Mouse (Mus musculus): ENCODE results near the gene Fmod.

Fmod gene

GRCm38 (mm10) chr1:134037172-134037571, at the start of gene Fmod:
Gene Fmod (plus strand): TSS chr1:134037254.
- no peak for DNase-seq (ENCODE audit: low spot score)

- no peak for DNase-seq (ENCODE audit: low spot score)
Observed at GRCm38 (mm10) chr1:133988845-133989244, 48.2 kb upstream of the Fmod start.

- no peak for DNase-seq (ENCODE audit: low spot score)
Observed at GRCm38 (mm10) chr1:133991277-133991676, 45.8 kb upstream of the Fmod start.

- DNase-seq (ENCODE audit: low spot score) = no peak
Observed at GRCm38 (mm10) chr1:134005490-134005889, 31.6 kb upstream of the Fmod start.

- DNase-seq (ENCODE audit: low spot score) = no peak
Observed at GRCm38 (mm10) chr1:134006105-134006764, 30.8 kb upstream of the Fmod start.

- no peak for DNase-seq (ENCODE audit: low spot score)
Observed at GRCm38 (mm10) chr1:134024293-134024971, 12.6 kb upstream of the Fmod start.

- no peak for DNase-seq (ENCODE audit: low spot score)
Observed at GRCm38 (mm10) chr1:134025975-134026374, 11.1 kb upstream of the Fmod start.

- no peak for DNase-seq (ENCODE audit: low spot score)
Observed at GRCm38 (mm10) chr1:134026741-134027140, 10.3 kb upstream of the Fmod start.

- no peak for DNase-seq (ENCODE audit: low spot score)
Observed at GRCm38 (mm10) chr1:134028161-134028846, 8.8 kb upstream of the Fmod start.

- DNase-seq (ENCODE audit: low spot score) = no peak
Observed at GRCm38 (mm10) chr1:134036492-134036891, 562 bp upstream of the Fmod start.

- DNase-seq (ENCODE audit: low spot score) = no peak
Observed at GRCm38 (mm10) chr1:134038336-134038735, 1.3 kb downstream of the Fmod start.

GRCm38 (mm10) chr1:134039361-134039760, 2.3 kb downstream of the Fmod start:
- no peak for DNase-seq (ENCODE audit: low spot score)

GRCm38 (mm10) chr1:134041900-134042299, 4.8 kb downstream of the Fmod start:
- no peak for DNase-seq (ENCODE audit: low spot score)

GRCm38 (mm10) chr1:134042341-134042740, 5.3 kb downstream of the Fmod start:
- no peak for DNase-seq (ENCODE audit: low spot score)

GRCm38 (mm10) chr1:134044805-134045204, 7.8 kb downstream of the Fmod start:
- DNase-seq (ENCODE audit: low spot score) = no peak

- peak; percentile 37 for DNase-seq (ENCODE audit: low spot score)
Observed at GRCm38 (mm10) chr1:134045971-134046370, 8.9 kb downstream of the Fmod start.

- DNase-seq (ENCODE audit: low spot score) = no peak
Observed at GRCm38 (mm10) chr1:134046387-134046786, 9.3 kb downstream of the Fmod start.

- no peak for DNase-seq (ENCODE audit: low spot score)
Observed at GRCm38 (mm10) chr1:134047431-134047830, 10.4 kb downstream of the Fmod start.

- no peak for DNase-seq (ENCODE audit: low spot score)
Observed at GRCm38 (mm10) chr1:134048759-134049158, 11.7 kb downstream of the Fmod start.

GRCm38 (mm10) chr1:134049542-134049941, 12.5 kb downstream of the Fmod start:
- no peak for DNase-seq (ENCODE audit: low spot score)

- DNase-seq (ENCODE audit: low spot score) = peak; percentile 59
Observed at GRCm38 (mm10) chr1:134053207-134053606, 16.2 kb downstream of the Fmod start.

GRCm38 (mm10) chr1:134055058-134055457, 18.0 kb downstream of the Fmod start:
- DNase-seq (ENCODE audit: low spot score) = no peak

- no peak for DNase-seq (ENCODE audit: low spot score)
Observed at GRCm38 (mm10) chr1:134055666-134056245, 18.7 kb downstream of the Fmod start.

Data from ovary, adult 18-20 months (tissue).